Mouse (Mus musculus) midbrain, embryonic 16.5 days (tissue): ENCODE measurements around the gene ccdc198. TPM values are rescaled to one million over a fixed set of nuclear protein-coding genes. Genes with fewer than 3 reads are reported as not detected.
"Not testable (repeated sequence)": the region's sequence is repeated elsewhere in the genome, so short reads cannot be mapped to it uniquely, and the experiment has no call there.

Source experiments
- ATAC-seq: fragments of 200-750 bp; cut with Nextera tagmentation; 2 replicates; pipeline ENCODE4 v1.8.0; 2017; ENCODE audit warnings: moderate TSS enrichment
- H3K27ac ChIP-seq: fragments of 300-500 bp; sonication (generic); 2 replicates; pipeline ENCODE4 v1.5.1; 2014; ENCODE audit warnings: mild to moderate bottlenecking, low read length, mixed read lengths
- H3K27me3 ChIP-seq: fragments of 300-500 bp; sonication (generic); 2 replicates; pipeline ENCODE4 v1.6.1; 2014; ENCODE audit warnings: low read depth, low read length, mixed read lengths; ENCODE audit not compliant: control insufficient read depth, insufficient read depth
- H3K36me3 ChIP-seq: fragments of 300-500 bp; sonication (generic); 2 replicates; pipeline ENCODE4 v1.6.1; 2014; ENCODE audit warnings: mild to moderate bottlenecking, low read length, moderate library complexity, mixed read lengths; ENCODE audit not compliant: control insufficient read depth, insufficient read depth
- H3K4me1 ChIP-seq: fragments of 300-500 bp; sonication (generic); 2 replicates; pipeline ENCODE4 v1.6.1; 2014; ENCODE audit warnings: mild to moderate bottlenecking, low read length, mixed read lengths; ENCODE audit not compliant: control insufficient read depth, insufficient read depth
- H3K4me2 ChIP-seq: fragments of 300-500 bp; sonication (generic); 2 replicates; pipeline ENCODE4 v1.6.1; 2014; ENCODE audit warnings: mild to moderate bottlenecking, low read length, mixed read lengths
- H3K4me3 ChIP-seq: fragments of 300-500 bp; sonication (generic); 2 replicates; pipeline ENCODE4 v1.5.1; 2014; ENCODE audit warnings: low read depth, mild to moderate bottlenecking, low read length, moderate library complexity, mixed read lengths
- H3K9ac ChIP-seq: fragments of 300-500 bp; sonication (generic); 2 replicates; pipeline ENCODE4 v1.6.1; 2014; ENCODE audit warnings: low read depth, low read length, mixed read lengths
- H3K9me3 ChIP-seq: fragments of 300-500 bp; sonication (generic); replicated peaks from 2 replicates; pipeline ENCODE4 v1.6.1; 2014; ENCODE audit warnings: mild to moderate bottlenecking, low read length, mixed read lengths; ENCODE audit not compliant: control insufficient read depth, poor library complexity, severe bottlenecking
- WGBS: fragments of 180-500 bp; shearing (Covaris S2); extraction: QIAGEN DNeasy Blood & Tissue Kit; methylation state at CpG from one replicate; pipeline ENCODE4 v1.1.7; 2014; 5-methylcytosine and 5-hydroxymethylcytosine counted together
- polyA plus RNA-seq: library from polyadenylated mRNA; unstranded; fragments of >200 nt; fragmentation: Nextera tagmentation; extraction: Ambion mirVana; gene quantifications from 2 replicates; pipeline ENCODE4 v1.2.1, GENCODE M21; 2015

ccdc198 gene
- polyA plus RNA-seq, 1 experiment from 2014 or later, result 0.08 TPM

- no peak overlapping the region for H3K4me3 ChIP-seq
- no peak overlapping the region for H3K4me2 ChIP-seq
- H3K27me3 ChIP-seq, result no peaks in the 10 kb centered on the region
- H3K9me3 ChIP-seq, result no peaks in the 10 kb centered on the region
- H3K27ac ChIP-seq, result no peak overlapping the region
- ATAC-seq, result no peak
- H3K4me1 ChIP-seq, result no peaks in the 10 kb centered on the region
- no peak overlapping the region for H3K9ac ChIP-seq
- 87% methylated on average over 5 of the region's 5 CpGs for WGBS
- H3K36me3 ChIP-seq, result no peaks in the 10 kb centered on the region
These were observed 20.2 kb upstream of the ccdc198 start for GRCm38 (mm10) chr14:49265286-49266002.

DNA sequence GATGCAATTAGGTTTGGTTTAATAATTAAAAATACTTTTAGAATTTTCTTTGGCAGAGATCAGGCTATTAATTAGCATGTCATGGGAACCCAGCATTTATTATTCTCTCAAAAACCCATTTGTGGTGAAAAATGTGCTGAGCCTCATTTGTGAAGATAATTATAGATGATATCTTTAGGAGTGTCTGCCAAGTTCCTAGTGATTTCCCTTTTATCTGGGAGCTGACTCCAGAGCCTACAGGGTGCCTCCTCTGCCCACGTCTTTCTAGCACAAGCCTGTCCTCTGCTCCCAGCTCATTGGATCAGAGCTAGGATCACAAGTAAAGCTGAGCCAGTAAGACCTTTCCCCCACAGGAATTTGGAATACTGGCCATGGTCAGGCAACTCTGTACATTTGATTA lies 3.8 kb downstream of the ccdc198 start:
- H3K27me3 ChIP-seq, result no peaks in the 10 kb centered on the region
- H3K4me2 ChIP-seq, result no peak overlapping the region
- H3K9ac ChIP-seq, result no peak overlapping the region
- no peak overlapping the region for H3K27ac ChIP-seq
- WGBS, result 7% methylated on average over 1 of the region's 1 CpGs
- H3K9me3 ChIP-seq, result no peaks in the 10 kb centered on the region
- H3K36me3 ChIP-seq, result no peaks in the 10 kb centered on the region
- H3K4me1 ChIP-seq, result peaks cover 2% of the 10 kb centered on the region; the same call in 1 of the 2 replicates
- no peak; the same call in 1 of the 2 replicates for ATAC-seq
- H3K4me3 ChIP-seq, result no peak overlapping the region

DNA sequence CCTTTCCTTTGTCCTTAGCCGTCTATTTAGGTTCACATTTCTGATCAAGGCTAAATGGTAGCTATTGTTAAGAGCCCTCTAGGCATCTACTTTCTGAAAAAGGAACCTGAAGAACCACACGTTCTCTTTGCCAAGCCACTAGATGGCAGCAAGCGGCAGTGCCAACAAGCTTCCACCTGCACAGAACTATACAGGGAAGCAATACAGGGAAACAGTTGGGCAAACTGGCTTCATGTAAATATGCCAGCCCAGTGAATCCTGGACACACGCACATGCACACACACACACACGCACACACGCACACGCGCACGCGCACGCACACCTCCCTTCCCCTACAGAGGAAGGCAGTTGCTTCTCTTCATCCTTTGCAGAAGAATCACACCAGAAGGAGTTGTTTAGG lies 7.1 kb downstream of the ccdc198 start:
- peak; percentile 87 for ATAC-seq
- no peak overlapping the region for H3K9ac ChIP-seq
- no peaks in the 10 kb centered on the region for H3K9me3 ChIP-seq

DNA sequence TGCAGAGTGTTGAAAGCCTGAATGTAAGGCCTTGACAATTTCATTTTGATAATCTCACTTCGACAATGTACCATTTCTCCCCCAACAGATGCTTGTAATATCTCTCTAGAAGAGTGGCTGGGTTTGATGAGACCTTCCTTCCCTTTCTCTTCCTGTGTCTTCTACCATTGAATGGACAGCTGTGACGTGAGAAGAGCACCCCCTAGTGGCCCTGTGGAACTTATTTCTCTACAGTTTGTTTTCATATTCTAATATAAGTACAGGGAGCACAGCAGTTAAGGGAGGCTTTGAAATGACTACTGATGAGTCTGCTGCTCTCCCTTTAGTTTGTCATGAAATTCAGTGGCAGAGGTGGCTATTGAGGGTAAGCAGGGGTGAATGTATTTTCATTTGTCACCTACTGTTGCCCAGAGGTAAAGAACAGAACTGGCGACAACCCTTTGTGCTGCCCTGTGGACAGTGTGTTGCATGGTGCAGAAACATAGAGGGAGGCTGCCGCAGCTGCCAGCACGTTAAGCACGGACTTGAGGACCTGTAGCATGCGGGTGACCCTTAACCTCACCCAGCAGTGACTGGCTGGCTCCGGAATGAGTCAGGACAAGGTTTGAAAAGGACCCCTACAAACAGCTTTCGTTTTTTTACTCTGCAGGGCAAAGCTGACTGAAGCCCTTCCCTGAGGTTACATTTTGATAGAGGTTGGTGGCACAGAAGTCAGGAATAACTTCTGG lies 10.3 kb downstream of the ccdc198 start:
- Histone ChIP-seq H3K27ac (no peak overlapping the region), H3K4me1 (peaks cover 2% of the 10 kb centered on the region; the same call in 1 of the 2 replicates), H3K4me2 (no peak overlapping the region), H3K9me3 (no peaks in the 10 kb centered on the region), H3K36me3 (no peaks in the 10 kb centered on the region), H3K4me3 (no peak overlapping the region), H3K9ac (no peak overlapping the region), H3K27me3 (no peaks in the 10 kb centered on the region; the same call in 1 of the 2 replicates)
- WGBS, result 31% methylated on average over 9 of the region's 9 CpGs
- no peak for ATAC-seq

More for the DNA sequence above, 7.1 kb downstream of the ccdc198 start:
- H3K27ac ChIP-seq, result no peak overlapping the region
- H3K27me3 ChIP-seq, result no peaks in the 10 kb centered on the region; the same call in 1 of the 2 replicates
- no peak overlapping the region for H3K4me3 ChIP-seq
- H3K4me2 ChIP-seq, result no peak overlapping the region
- 33% methylated on average over 11 of the region's 11 CpGs for WGBS
- peaks cover 2% of the 10 kb centered on the region; the same call in 1 of the 2 replicates for H3K4me1 ChIP-seq
- H3K36me3 ChIP-seq, result no peaks in the 10 kb centered on the region

GRCm38 (mm10) chr14:49231845-49232244 lies 13.4 kb downstream of the ccdc198 start:
- no peak for ATAC-seq
- no peak overlapping the region for H3K4me3 ChIP-seq
- peaks cover 2% of the 10 kb centered on the region; the same call in 1 of the 2 replicates for H3K4me1 ChIP-seq
- no peaks in the 10 kb centered on the region for H3K9me3 ChIP-seq
- H3K27me3 ChIP-seq, result no peaks in the 10 kb centered on the region; the same call in 1 of the 2 replicates
- H3K36me3 ChIP-seq, result no peaks in the 10 kb centered on the region
- H3K4me2 ChIP-seq, result no peak overlapping the region
- H3K9ac ChIP-seq, result no peak overlapping the region
- no peak overlapping the region for H3K27ac ChIP-seq
- 83% methylated on average over 3 of the region's 3 CpGs for WGBS

DNA sequence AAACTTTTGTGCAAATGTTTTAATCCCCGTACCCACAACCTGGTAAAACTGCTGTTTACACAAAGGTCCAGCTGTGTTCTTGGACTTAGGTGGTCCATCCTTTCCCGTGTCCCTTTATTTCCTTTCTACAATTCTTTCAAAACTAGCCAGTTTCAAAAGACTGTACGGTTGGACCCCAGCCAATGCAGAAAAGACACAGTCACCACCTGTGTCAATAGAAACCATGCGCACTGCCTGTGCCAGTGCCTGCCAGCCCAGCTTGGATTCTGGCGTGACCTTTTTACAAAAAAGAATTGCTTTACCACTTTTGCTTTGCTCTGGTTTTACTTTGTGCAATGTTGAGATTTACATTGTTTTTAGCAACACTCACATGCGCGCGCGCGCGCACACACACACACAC lies 18.3 kb downstream of the ccdc198 start:
- WGBS, result 79% methylated on average over 11 of the region's 11 CpGs
- Histone ChIP-seq H3K4me2 (no peak overlapping the region), H3K4me3 (no peak overlapping the region), H3K9ac (no peak overlapping the region), H3K36me3 (no peaks in the 10 kb centered on the region), H3K27me3 (no peaks in the 10 kb centered on the region), H3K27ac (no peak overlapping the region), H3K4me1 (peaks cover 2% of the 10 kb centered on the region; the same call in 1 of the 2 replicates), H3K9me3 (no peaks in the 10 kb centered on the region)
- ATAC-seq, result peak; percentile 17; the same call in 1 of the 2 replicates

DNA sequence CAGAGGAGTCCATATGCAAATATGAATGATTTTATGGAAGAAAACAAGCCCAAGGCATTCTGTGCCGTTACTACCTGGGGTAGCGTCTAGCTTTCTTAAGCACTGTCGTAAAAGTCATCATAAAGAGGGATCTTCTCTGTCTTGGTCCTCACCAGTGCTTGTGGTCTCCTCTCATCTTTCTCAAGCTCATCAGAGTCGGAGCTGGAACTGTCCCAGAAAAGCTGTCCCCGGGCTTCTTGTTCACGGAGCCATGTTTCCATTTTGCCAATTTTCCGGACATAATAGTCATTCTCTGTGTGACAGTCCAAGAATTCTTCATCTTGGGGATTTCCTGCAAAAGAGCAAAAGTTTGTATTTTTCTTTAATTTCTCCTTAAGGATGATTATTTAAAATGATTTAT lies 18.8 kb downstream of the ccdc198 start:
- no peaks in the 10 kb centered on the region for H3K9me3 ChIP-seq
- H3K27ac ChIP-seq, result no peak overlapping the region
- no peak overlapping the region for H3K4me2 ChIP-seq
- peaks cover 2% of the 10 kb centered on the region; the same call in 1 of the 2 replicates for H3K4me1 ChIP-seq
- no peak for ATAC-seq
- H3K36me3 ChIP-seq, result no peaks in the 10 kb centered on the region
- H3K9ac ChIP-seq, result no peak overlapping the region
- 73% methylated on average over 7 of the region's 7 CpGs for WGBS
- no peaks in the 10 kb centered on the region for H3K27me3 ChIP-seq
- no peak overlapping the region for H3K4me3 ChIP-seq

DNA sequence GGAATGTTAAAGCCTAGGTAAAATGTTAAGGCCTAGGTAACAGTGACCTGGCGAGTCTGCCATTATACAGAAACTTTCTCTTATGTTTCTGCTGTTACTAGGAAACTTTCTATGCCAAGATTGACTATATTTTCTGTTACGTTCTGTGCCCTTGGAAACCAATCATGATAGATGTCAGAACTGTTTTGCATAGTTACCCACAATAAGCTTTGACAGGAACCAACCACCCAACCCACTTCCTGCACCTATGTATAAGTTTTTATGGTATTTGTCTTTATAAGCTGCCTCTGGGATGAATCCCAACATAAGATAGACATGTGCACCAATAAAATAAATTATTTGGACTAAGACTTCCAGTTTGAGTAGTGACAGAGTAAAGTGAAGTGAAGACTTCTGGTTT lies 23.5 kb downstream of the ccdc198 start:
- Histone ChIP-seq H3K27me3 (no peaks in the 10 kb centered on the region), H3K4me3 (no peak overlapping the region), H3K4me2 (no peak overlapping the region), H3K36me3 (no peaks in the 10 kb centered on the region), H3K9ac (no peak overlapping the region), H3K9me3 (no peaks in the 10 kb centered on the region), H3K4me1 (no peaks in the 10 kb centered on the region), H3K27ac (no peak overlapping the region)
- 89% methylated on average over 2 of the region's 2 CpGs for WGBS
- ATAC-seq, result no peak

- H3K27me3 ChIP-seq, H3K27ac ChIP-seq, H3K4me3 ChIP-seq, H3K4me1 ChIP-seq, H3K9me3 ChIP-seq, ATAC-seq, H3K36me3 ChIP-seq, H3K4me2 ChIP-seq, H3K9ac ChIP-seq: not testable (repeated sequence)
- 92% methylated on average over 4 of the region's 4 CpGs for WGBS
These were observed 25.7 kb downstream of the ccdc198 start for GRCm38 (mm10) chr14:49219466-49220022.
